Mouse (Mus musculus): Measurements from ENCODE around the gene Slc22a23. TPM values are rescaled to one million over a fixed set of nuclear protein-coding genes. Genes with fewer than 3 reads are reported as not detected.

Gene Slc22a23
- total RNA-seq, 2 experiments from 2014 or later, result 52.4 to 55.5 TPM

DNA sequence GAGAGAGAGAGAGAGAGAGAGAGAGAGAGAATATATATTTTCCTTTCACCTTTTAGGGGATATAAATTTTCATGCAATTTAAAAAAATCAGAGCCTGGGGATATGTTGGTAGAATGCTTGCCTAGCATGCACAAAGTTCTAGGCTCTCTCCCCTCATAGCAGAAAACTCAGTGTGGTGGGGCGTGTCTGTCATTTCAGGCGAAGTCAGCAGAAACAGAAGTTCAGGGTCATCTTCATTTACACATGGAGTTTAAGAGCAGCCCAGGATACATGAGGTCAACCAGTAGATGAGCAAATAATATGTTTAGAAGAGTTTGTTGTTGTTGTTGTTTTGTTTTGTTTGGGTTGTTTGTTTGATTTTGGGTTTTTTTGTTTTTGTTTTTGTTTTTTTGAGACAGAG, 33.4 kb downstream of the Slc22a23 start:
- no peak for DNase-seq (ENCODE audit: extremely low spot score in 1 of 2, low spot score in 2 of 2)
- no peak for TF ChIP-seq CTCF (IDR thresholded peaks at IDR 0.05)
- Histone ChIP-seq H3K4me3 (no peak overlapping the region), H3K27ac (no peak overlapping the region)
- intact Hi-C loops (cut with DNase I), result no loop called here

DNA sequence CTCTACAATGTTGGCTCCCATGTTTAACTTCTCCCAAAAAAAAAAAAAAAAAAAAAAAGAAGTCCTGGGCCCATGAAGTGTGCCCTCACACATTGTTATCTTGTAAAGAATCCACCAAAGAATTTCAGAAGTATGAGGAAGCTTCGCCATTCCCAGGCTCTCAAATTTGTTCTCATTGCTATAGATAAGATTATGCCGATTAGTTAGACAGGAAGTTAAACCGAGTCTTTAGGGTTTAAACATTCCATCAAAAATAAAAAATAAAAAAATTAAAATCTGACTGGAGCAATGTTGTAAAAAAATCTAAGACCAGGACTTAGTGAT, 36.4 kb downstream of the Slc22a23 start:
- TF ChIP-seq CTCF (IDR thresholded peaks at IDR 0.05), result no peak

DNA sequence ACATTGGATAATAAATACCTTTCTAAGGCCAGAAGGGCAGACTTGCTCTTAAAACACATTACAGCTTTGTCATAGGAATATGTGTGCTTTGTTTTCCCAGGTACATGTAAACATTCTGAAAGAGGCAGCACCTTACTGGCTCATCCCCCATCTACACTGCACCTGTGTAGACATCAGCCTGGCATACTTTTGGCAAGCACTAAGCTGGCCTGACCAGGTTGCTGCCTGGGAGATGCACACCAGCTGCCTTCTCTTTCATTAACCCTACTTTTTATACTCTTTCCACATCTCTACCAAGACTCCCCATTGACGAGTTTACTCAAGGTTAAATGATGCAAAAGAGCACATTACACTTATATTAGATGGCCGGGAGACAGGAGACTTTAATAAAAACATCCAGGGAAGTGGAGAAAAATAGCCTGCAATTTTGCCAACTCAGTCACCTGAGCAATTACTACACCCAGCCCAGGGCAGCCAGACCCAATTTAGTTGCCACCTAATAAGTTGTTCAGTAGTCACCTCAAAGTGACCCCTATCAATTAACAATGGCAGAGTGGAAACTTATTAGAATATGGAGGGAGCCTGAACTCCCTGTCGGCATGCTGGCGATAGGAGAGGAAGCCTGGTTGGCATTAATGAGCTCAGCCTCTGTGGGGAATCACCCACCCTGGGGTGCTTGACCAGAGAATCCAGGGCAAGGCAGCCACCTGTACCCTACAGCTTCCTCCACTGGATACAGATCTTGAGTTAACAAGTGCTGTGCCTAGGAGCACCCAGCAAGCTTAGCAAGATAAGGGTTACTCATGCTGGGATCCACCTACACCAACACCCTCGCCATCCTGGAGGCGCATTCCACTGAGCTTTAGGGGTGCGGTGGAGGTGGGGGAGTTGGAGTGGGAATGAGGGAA, 37.0 kb downstream of the Slc22a23 start:
- H3K4me3 ChIP-seq, result no peak overlapping the region
- no peak overlapping the region for H3K27ac ChIP-seq
- intact Hi-C loops (cut with DNase I), result no loop called here
- TF ChIP-seq CTCF (IDR thresholded peaks at IDR 0.05), result no peak
- no peak for DNase-seq (ENCODE audit: extremely low spot score in 1 of 2, low spot score in 2 of 2)

More for the DNA sequence above, 36.4 kb downstream of the Slc22a23 start:
- Histone ChIP-seq H3K4me3 (no peak overlapping the region), H3K27ac (no peak overlapping the region)
- intact Hi-C loops (cut with DNase I), result no loop called here
- no peak for DNase-seq (ENCODE audit: extremely low spot score in 1 of 2, low spot score in 2 of 2)

DNA sequence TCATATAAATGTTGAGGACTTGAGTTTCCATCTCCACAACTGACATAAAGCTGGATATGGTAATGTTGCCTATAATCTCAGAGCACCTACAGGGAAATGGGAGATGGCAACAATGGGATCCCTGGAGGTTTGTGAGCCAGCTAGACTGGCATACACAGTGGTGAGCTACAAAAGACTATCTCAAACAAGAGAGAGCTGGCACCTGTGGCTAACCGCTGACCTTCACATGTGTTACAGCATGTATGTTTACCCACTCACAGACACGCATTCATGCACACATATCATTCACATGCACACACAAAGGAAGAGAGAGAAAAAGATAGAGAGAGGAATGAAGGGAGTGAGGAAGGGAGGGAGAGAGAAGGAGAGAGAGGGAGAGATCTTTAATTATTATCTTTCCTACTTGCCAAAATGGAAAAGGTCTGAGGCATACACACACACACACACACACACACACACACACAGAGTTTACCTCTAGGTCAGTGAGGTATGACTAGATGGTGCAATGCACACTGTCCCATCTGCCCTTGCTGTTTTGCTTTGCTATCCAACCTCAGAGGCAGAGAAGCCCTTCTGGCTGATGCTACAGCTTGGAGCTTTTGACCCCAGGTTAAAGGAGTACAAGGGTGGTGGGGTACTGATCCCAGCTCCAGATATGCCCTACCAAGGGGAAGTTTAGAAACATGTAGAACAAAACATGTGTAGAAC, 38.9 kb downstream of the Slc22a23 start:
- Histone ChIP-seq H3K27ac (no peak overlapping the region), H3K4me3 (no peak overlapping the region)
- no peak for TF ChIP-seq CTCF (IDR thresholded peaks at IDR 0.05)
- DNase-seq (ENCODE audit: extremely low spot score in 1 of 2, low spot score in 2 of 2), result no peak
- intact Hi-C loops (cut with DNase I), result no loop called here

DNA sequence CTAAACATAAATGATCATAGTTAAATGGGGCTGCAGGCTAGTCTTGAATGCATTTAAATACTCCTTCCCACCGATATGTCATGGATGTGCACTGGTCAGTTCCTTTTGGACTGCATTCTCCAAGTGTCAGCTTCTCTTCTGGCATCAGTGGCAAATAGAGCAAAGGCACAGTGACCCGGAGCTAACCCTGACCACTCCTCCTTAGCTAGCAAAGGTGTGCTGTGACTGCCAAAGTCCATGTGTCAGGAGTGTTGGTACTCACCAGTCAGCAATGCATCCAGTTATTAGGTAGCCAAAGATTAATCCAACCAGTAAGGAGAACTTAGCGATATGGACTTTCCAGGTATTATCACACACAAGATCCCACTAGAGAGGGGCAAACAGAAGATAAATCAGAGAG, 40.1 kb downstream of the Slc22a23 start:
- DNase-seq (ENCODE audit: extremely low spot score in 1 of 2, low spot score in 2 of 2), result no peak
- TF ChIP-seq CTCF (IDR thresholded peaks at IDR 0.05), result no peak
- intact Hi-C loops (cut with DNase I), result no loop called here
- Histone ChIP-seq H3K27ac (no peak overlapping the region), H3K4me3 (no peak overlapping the region)

DNA sequence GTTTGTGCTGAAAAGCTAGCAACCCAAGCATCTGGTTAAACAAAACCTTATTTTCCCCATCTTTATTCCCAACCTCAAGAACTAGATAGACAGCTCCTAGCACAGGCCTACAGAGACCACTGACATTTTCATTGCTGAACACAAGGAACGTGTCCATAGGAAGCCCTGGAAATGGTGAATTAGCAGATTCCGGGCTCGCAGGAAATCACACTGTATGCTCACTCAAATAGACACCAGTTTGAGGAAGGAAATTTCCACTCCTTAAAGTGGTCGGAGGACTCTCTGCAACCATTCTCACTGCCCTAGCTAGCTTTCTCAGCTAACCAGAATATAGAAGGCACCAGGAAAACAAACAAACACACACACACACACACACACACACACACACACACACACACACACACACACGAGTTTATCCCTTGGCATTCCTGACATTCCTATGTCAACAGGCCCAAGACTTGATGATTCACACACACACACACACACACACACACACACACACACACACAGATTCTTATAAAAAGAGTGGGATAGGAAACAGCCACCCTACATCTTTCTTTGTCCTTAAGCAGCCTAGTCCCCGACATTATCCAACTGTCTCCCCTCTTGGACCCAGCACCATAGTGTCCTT, 41.5 kb downstream of the Slc22a23 start:
- Histone ChIP-seq H3K27ac (no peak overlapping the region), H3K4me3 (no peak overlapping the region)
- TF ChIP-seq CTCF (IDR thresholded peaks at IDR 0.05), result no peak
- DNase-seq (ENCODE audit: extremely low spot score in 1 of 2, low spot score in 2 of 2), result no peak
- intact Hi-C loops (cut with DNase I), result no loop called here

DNA sequence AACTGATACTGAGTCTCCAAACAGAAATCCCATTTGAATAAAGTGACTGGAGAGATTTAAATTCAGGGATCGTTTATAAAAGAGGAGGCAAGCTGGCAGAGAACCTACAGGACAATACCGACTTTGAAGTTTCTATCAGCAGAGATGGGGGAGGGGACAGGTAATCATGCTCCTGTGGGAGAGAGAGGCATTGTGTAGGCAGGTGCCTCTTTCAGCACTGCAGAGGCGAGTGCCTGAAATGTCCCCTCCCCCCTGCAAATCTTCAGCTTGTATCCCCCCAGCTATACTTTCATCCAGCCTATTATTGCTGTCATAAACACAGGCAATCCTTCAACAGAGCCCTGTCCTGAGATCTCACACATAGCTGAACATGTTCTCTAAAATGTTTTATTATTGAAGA, 43.4 kb downstream of the Slc22a23 start:
- no peak overlapping the region for H3K27ac ChIP-seq
- DNase-seq (ENCODE audit: extremely low spot score in 1 of 2, low spot score in 2 of 2), result no peak
- H3K4me3 ChIP-seq, result no peak overlapping the region
- intact Hi-C loops (cut with DNase I), result no loop called here
- no peak for TF ChIP-seq CTCF (IDR thresholded peaks at IDR 0.05)

DNA sequence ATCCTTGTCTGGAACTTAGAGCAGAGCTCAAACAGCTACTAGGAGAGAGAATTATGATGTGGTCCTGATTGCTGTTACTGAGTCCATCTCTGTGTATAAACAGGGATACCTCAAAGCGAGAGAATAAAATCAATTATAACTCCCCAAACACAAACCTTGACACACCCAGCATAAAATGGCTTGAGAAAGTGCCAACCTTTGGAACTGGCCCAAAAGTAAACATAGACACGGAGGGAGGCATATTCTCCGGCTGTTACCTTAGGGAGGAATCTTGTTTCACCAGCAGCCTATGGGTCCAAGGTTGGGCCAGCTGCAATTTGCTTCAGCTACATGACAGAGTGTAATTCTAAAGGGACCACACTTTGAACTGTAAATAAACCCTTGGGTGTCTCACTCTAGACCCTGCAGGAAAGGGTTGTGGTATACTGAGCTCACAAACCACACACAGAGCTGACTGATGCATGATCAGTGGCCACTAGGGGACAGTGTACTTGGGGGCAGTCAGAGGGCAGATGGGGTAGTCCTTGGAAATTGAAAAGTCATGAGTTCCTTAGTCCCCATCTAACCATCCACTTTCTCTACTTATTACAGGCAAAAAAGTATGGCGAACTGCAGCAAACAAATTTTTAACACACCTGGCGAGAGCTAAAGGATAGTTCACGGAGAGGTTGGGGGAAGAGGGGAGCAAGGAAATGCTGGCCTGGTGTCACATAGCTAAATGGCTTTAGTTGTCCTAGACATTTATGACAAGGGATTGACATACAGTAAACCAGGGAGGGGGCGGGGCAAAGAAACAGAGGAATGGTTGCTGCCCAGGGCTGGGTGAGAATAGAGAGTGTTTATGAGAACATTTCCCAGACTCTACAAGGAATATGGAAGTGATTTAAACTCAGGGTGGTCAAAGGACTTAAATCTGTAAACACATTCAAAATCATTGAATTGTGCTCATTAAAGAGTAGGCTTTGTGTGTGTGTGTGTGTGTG, 45.3 kb downstream of the Slc22a23 start:
- no peak overlapping the region for H3K4me3 ChIP-seq
- DNase-seq (ENCODE audit: extremely low spot score in 1 of 2, low spot score in 2 of 2), result no peak
- H3K27ac ChIP-seq, result no peak overlapping the region
- peak; percentile 38 for TF ChIP-seq CTCF (IDR thresholded peaks at IDR 0.05)
- intact Hi-C loops (cut with DNase I), result no loop called here

DNA sequence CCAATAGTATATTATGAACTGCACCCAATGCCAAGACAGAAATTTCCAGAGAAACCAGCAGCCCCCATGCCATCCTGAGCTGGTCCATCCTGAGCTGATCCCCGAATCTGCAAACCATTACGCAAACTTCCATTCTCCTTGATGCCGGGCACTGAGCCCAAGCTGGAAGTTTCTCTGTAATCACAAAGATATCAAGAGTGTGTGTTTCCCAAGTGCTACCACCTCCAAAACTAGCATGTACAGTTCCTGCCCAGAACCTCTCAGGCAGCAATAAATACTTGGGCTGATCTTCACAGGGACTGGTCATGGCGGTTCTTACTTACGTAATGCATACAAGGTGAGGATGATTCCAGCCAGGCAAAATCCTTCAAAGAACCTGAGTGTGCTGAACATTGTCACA, 46.3 kb downstream of the Slc22a23 start:
- Histone ChIP-seq H3K27ac (no peak overlapping the region), H3K4me3 (no peak overlapping the region)
- no peak for TF ChIP-seq CTCF (IDR thresholded peaks at IDR 0.05)
- no peak for DNase-seq (ENCODE audit: extremely low spot score in 1 of 2, low spot score in 2 of 2)
- intact Hi-C loops (cut with DNase I), result no loop called here

DNA sequence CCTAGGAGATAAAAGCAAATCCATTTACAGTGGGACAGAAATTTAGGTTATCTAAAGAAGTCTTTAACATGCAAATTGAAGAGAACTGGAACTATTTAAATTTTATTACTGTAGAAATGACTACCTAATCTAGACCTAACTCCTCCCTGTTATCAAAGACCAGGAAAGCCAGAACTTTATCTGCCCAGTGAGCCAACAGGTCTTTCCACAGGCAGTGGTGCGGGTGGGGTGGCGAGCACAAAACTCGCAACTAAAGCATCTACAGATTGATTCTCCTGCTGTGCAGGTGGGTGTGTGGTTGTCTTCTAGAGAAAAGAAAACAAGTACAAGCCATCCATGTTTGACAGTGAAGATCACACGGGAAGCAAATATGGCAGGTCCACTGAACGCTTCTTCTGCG, 46.9 kb downstream of the Slc22a23 start:
- intact Hi-C loops (cut with DNase I), result no loop called here
- DNase-seq (ENCODE audit: extremely low spot score in 1 of 2, low spot score in 2 of 2), result no peak
- no peak for TF ChIP-seq CTCF (IDR thresholded peaks at IDR 0.05)
- H3K4me3 ChIP-seq, result no peak overlapping the region
- H3K27ac ChIP-seq, result no peak overlapping the region

DNA sequence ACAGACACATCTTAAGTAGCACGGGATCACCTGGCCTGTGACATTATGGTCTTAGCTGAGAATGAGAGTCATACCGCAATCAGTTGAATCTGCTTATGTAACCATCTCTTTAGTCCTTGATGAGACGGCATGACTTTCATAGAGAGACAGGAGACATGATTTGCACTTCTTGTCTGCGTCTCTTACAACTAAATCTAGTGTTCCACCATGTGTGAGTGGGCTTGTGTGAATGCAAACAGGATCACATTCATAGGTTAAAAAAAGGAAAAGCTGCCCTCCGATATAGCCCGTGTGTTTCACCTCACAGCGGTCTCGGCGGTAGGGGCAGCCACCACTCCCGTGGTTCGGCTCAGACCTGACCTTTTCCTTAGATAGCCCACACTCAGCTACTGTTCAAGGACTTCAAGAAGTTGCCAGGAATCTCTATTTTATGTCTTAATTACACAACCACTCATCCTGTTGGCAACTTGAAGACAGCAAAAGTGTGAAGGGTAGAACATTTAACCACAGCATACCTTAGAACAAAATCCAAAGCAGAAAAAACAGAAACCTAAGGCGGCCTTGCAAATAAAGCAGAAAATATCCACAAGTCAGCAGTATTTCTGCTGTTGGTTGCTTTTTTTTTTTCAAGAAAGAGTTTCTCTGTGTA, 49.1 kb downstream of the Slc22a23 start:
- Histone ChIP-seq H3K4me3 (no peak overlapping the region), H3K27ac (peak overlapping the region; percentile 74)
- TF ChIP-seq CTCF (IDR thresholded peaks at IDR 0.05), result no peak
- no peak for DNase-seq (ENCODE audit: extremely low spot score in 1 of 2, low spot score in 2 of 2)
- intact Hi-C loops (cut with DNase I), result loop anchor here (2.0 kb wide), 1 partner anchor 17 kb away; no protein-coding TSS in a partner anchor
